Mouse (Mus musculus) olfactory bulb, adult 2 months (tissue): ENCODE data around the gene C1qc.

Experiments
- CTCF ChIP-seq: fragments of 200-500 bp; IDR thresholded peaks from 2 replicates; pipeline ENCODE4 v1.5.1; 2012; ENCODE audit warnings: low read depth, mild to moderate bottlenecking, low read length, moderate library complexity; ENCODE audit not compliant: insufficient read depth
- POLR2A ChIP-seq: fragments of 200-500 bp; IDR thresholded peaks from 2 replicates; pipeline ENCODE4 v1.6.1; 2012; ENCODE audit warnings: mild to moderate bottlenecking, low read depth, low read length, moderate library complexity; ENCODE audit not compliant: insufficient read depth

GRCm38 (mm10) chr4:136916359-136917164 is 23.7 kb upstream of the C1qc start:
- TF ChIP-seq POLR2A, result no peak
- no peak for TF ChIP-seq CTCF
